Mouse (Mus musculus) lung, adult 2 months (tissue): Measurements from ENCODE around the gene E130311K13Rik. TPM values are rescaled to one million over a fixed set of nuclear protein-coding genes. Genes with fewer than 3 reads are reported as not detected.
A peak's percentile ranks its signal among the peaks of the same experiment; 100 is the strongest.

Source experiments
- DNase-seq: peaks from one replicate; pipeline ENCODE4 v3.0.0; 2022
- H3K4me1 ChIP-seq: fragments of 200-500 bp; 2 replicates; pipeline ENCODE4 v1.6.1; 2011; ENCODE audit warnings: low read length; ENCODE audit not compliant: control insufficient read depth, insufficient read depth
- H3K4me3 ChIP-seq: fragments of 200-500 bp; replicated peaks from 2 replicates; pipeline ENCODE3; 2011; ENCODE audit warnings: low read depth, mild to moderate bottlenecking, control low read depth, low read length; ENCODE audit errors: extremely low read depth
- CTCF ChIP-seq: fragments of 200-500 bp; IDR thresholded peaks from 2 replicates; pipeline ENCODE4 v1.5.1; 2011; ENCODE audit warnings: mild to moderate bottlenecking, low read length, control low read depth; ENCODE audit not compliant: insufficient read depth
- POLR2A ChIP-seq: fragments of 200-500 bp; IDR thresholded peaks from 2 replicates; pipeline ENCODE4 v1.6.1; 2011; ENCODE audit warnings: low read depth, mild to moderate bottlenecking, control low read depth, low read length, borderline replicate concordance; ENCODE audit errors: extremely low read depth
- WGBS: fragments of 180-500 bp; shearing (Covaris S2); methylation state at CpG from one replicate; pipeline ENCODE4 v1.1.7; 2018; 5-methylcytosine and 5-hydroxymethylcytosine counted together
- polyA plus RNA-seq: library from polyadenylated mRNA; depleted of rRNA; stranded (reverse); fragments of >200 nt; gene quantifications from 2 replicates; pipeline ENCODE4 v1.2.3, GENCODE M21; 2012

The E130311K13Rik gene
- polyA plus RNA-seq, 1 experiment, result 3.4 TPM

GRCm38 (mm10) chr3:63941204-63941850 lies 12.1 kb upstream of the E130311K13Rik start:
- DNase-seq, result no peak
- WGBS, result 71% methylated on average over 2 of the region's 2 CpGs
- H3K4me1 ChIP-seq, result no peaks in the 10 kb centered on the region
- TF ChIP-seq POLR2A, result no peak
- TF ChIP-seq CTCF, result no peak
- H3K4me3 ChIP-seq, result no peak overlapping the region

- 75% methylated on average over 2 of the region's 2 CpGs for WGBS
- DNase-seq, result no peak
- H3K4me3 ChIP-seq, result no peak overlapping the region
Measured at GRCm38 (mm10) chr3:63938928-63939327, 9.7 kb upstream of the E130311K13Rik start.

DNA sequence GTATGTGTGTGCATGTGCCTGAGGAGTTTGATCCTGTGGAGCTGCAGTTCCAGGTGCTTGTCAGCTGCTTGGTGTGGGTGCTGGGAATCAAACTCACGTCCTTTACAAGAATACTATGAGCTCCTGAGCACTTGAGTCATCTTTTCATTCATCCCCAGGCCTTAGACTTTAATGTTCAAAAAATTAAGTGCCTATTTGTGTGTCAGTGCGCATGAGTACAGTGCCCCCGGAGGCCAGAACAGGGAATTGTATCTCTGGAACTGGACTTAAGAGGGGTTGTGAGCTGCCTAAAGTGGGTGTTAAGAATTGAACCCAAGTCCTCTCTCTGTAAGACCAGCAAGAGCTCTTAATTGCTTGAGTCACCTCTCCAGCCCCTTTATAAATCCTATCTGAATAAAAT lies 9.6 kb downstream of the E130311K13Rik start:
- Histone ChIP-seq H3K4me1 (no peaks in the 10 kb centered on the region), H3K4me3 (no peak overlapping the region)
- WGBS, result 71% methylated on average over 3 of the region's 3 CpGs
- DNase-seq, result peak; percentile 14
- TF ChIP-seq POLR2A (no peak), CTCF (peak; percentile 33; the same call in 1 of the 2 replicates)

More at GRCm38 (mm10) chr3:63938928-63939327, 9.7 kb upstream of the E130311K13Rik start:
- TF ChIP-seq POLR2A, result no peak
- TF ChIP-seq CTCF, result no peak
- H3K4me1 ChIP-seq, result no peaks in the 10 kb centered on the region

DNA sequence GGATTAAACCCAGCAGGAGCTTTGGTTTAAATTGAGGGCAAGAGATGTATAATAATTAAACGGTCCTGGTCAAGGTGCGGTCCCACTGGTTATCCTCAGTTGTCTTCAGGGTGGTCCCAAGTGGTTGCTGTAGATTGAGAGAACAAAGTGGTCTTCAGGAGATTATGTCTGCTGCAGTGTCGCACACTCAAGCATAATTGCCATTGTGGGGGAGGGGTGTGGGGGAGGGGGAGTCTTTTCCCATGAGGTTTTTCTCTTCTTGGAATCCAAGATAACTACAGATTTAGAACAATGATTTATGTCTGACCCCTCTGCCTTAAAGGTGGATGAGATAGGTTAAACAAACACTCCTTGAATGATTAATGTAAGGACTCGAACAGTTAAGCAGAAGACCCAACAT lies 19.0 kb downstream of the E130311K13Rik start:
- no peak overlapping the region for H3K4me3 ChIP-seq
- no peaks in the 10 kb centered on the region for H3K4me1 ChIP-seq
- TF ChIP-seq CTCF, result no peak
- TF ChIP-seq POLR2A, result no peak
- 52% methylated on average over 4 of the region's 4 CpGs for WGBS
- no peak for DNase-seq

DNA sequence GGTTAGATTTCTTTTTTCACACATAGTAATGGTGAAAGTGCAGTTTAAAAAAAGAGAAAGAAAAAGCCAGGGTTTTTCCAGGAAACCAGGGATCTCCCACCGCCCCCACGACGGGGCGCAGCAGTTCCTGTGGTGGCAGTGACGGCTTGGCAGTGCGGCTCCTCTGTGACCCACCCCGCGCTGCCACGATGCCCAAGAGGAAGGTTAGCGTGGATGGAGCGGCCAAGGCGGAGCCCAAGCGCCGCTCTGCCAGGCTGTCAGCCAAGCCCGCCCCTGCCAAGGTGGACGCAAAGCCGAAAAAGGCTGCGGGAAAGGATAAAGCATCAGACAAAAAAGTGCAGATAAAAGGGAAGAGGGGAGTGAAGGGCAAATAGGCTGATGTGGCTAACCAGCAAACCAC lies 24.0 kb downstream of the E130311K13Rik start:
- Histone ChIP-seq H3K4me3 (no peak overlapping the region), H3K4me1 (no peaks in the 10 kb centered on the region)
- DNase-seq, result no peak
- WGBS, result 2% methylated on average over 18 of the region's 18 CpGs
- TF ChIP-seq CTCF, result no peak
- no peak for TF ChIP-seq POLR2A

DNA sequence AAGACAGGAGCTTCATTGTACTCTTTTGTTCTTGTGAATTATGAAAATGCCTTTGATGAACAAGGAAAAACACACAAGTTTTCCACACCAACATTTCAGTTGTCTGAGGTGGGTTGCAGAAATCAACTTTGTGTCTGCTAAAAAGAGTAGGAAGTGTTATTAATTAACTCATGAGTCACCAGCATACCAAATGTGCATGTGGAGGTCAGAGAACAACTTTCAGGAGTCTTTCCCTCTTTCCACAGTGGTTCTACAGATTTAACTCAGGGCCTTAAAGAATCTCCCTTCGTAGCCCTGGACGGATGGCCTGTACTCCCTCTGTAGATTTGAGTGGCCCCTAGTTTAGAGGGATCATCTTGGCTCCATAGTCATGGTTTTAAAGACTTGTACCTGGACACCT lies 25.1 kb downstream of the E130311K13Rik start:
- no peaks in the 10 kb centered on the region for H3K4me1 ChIP-seq
- DNase-seq, result no peak
- TF ChIP-seq CTCF, result no peak
- TF ChIP-seq POLR2A, result no peak
- H3K4me3 ChIP-seq, result no peak overlapping the region
- 90% methylated on average over 2 of the region's 2 CpGs for WGBS

DNA sequence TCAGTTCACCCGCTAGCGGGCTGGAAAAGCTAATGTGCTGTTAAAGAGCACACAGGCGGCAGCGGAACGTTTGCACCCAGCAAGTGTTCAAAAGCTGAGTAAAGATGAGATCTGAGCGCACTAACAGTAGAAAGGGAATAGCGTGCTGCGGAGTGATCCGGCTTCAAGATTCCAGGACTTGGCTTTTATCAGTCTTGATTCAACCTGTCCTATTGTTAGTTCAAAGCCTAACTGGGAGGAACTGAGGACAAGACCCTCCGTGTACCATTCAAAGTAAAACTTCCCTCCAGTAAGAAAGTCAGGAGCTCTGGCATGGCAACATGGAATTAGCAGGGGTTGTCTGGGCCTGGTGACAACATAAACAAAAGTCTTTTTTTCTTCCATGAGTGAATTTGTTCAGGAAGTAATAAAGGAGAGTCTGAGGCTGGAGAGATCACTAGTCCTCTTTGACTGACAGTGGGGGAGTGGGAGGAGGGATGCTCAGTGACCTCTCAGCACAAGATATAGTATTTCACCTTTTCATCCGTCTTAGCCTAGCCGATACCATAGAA lies 29.2 kb downstream of the E130311K13Rik start:
- Histone ChIP-seq H3K4me1 (no peaks in the 10 kb centered on the region; the same call in 1 of the 2 replicates), H3K4me3 (no peak overlapping the region)
- no peak for TF ChIP-seq CTCF
- no peak for TF ChIP-seq POLR2A

DNA sequence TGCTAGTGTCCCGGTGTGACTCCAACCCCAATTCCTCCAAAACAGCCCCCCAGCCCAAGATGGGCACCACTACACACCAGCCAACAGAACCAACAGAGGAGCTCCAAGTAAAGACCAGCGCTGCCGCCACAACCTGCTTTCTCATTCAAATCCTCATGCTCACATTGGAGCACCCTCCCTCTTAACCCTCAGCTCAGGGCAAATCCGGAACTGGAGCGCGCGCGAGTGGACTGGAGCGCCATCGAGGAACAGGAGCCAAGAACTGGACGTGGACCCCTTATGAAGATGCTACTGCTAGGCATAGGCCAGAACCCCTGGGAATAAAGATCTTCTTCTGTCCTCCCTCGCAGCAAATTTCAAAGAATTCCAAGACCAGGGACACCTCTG lies 30.0 kb downstream of the E130311K13Rik start, which contains the start of gene Plch1:
Gene Plch1 (minus strand): TSS at position 164 of the 387 bp plus-strand sequence.
- Histone ChIP-seq H3K4me1 (no peaks in the 10 kb centered on the region; the same call in 1 of the 2 replicates), H3K4me3 (peak within 1 kb of the TSS; percentile 48)
- under 1% methylated on average over 12 of the region's 12 CpGs for WGBS
- TF ChIP-seq CTCF, result no peak
- no peak for TF ChIP-seq POLR2A
- peak; percentile 18 for DNase-seq

More for the DNA sequence above, 29.2 kb downstream of the E130311K13Rik start:
- no peak for DNase-seq
- 9% methylated on average over 12 of the region's 12 CpGs for WGBS

DNA sequence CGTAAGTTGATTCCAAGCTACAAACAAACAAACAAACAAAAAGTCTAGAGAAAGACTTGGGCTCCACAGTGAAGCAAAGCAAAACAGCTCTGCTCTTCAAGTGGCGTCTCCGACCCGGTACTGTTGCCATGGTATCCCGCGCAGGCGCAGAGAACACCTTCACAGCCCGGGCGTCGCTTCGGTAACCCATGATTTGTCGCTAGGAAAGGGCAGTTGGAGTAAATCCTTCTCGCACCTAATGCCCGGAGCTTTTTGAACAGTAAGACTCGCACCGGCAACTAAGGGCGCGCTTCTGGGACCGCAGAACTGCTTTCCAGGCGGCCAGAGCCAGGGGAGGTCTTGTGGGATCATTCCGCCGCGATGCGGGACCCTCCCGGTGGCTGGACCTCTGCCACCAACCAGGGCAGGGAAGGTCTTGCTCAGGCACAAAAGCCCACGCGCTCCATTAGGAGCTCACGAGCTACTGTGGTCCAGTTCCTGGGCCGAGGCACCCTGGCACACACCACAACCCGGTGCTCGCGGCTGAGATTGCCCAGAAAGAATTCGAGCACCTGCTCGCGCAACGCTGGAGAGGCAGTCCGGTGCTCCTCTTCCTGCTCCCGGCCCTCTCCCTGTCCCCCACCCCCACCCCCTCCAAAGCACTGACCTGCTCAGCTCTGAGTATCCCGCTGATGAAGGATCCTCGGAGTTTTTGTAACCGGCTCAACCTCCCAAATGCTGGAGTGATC lies 30.5 kb downstream of the E130311K13Rik start:
- H3K4me3 ChIP-seq, result peak overlapping the region; percentile 48
- TF ChIP-seq POLR2A, result no peak
- no peak for TF ChIP-seq CTCF
- DNase-seq, result peak; percentile 57
- H3K4me1 ChIP-seq, result no peaks in the 10 kb centered on the region; the same call in 1 of the 2 replicates
- WGBS, result under 1% methylated on average over 41 of the region's 41 CpGs

GRCm38 (mm10) chr3:63897177-63897576 lies 32.1 kb downstream of the E130311K13Rik start:
- no peak overlapping the region for H3K4me3 ChIP-seq
- no peak for TF ChIP-seq CTCF
- no peak for TF ChIP-seq POLR2A
- DNase-seq, result no peak
- 53% methylated on average over 1 of the region's 1 CpGs for WGBS
- H3K4me1 ChIP-seq, result no peaks in the 10 kb centered on the region; the same call in 1 of the 2 replicates

DNA sequence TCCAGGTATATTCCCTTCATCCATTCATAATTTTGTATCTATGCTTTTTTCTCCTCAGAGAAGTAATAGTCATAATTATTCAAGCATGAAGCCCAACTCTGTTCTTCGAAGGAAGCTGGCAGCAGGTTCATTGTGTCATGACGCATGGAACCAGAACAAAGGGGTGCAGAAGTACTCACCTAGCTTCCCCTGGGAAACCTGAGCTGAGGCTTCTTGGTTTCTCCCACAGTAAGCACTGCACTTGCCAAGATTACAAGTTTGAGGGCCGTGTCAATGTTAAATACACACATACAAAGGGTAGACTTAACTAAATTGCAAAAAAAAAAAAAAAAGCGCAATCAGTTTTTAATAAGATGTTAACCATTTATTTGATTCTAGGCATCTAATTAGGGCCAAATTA lies 33.0 kb downstream of the E130311K13Rik start:
- WGBS, result 79% methylated on average over 4 of the region's 4 CpGs
- Histone ChIP-seq H3K4me3 (no peak overlapping the region), H3K4me1 (no peaks in the 10 kb centered on the region; the same call in 1 of the 2 replicates)
- TF ChIP-seq POLR2A (no peak), CTCF (no peak)
- DNase-seq, result no peak
